Mouse (Mus musculus): ENCODE measurements at regions not wholly inside any gene's neighbourhood (a gene's known extent, or its start where the extent isn't known, plus 50 kb on each side); places are given as distances from the start of the nearest gene placed in this dataset.
"Not testable (repeated sequence)": the region's sequence is repeated elsewhere in the genome, so short reads cannot be mapped to it uniquely, and the experiment has no call there.

- DNase-seq (ENCODE audit: low spot score in 2 of 2); intact Hi-C loops (cut with DNase I): not testable (repeated sequence)
Measured at GRCm38 (mm10) chr4:145455573-145455972, 55.0 kb upstream of the Zfp990 start.

GRCm38 (mm10) chr4:145448586-145448985 lies 62.0 kb upstream of the Zfp990 start:
- DNase-seq (ENCODE audit: low spot score in 2 of 2): no peak
- intact Hi-C loops (cut with DNase I): loop anchor here (5.0 kb wide), 1 partner anchor 1479 kb away; no protein-coding TSS in a partner anchor

GRCm38 (mm10) chr4:145436718-145437117 lies 73.8 kb upstream of the Zfp990 start:
- intact Hi-C loops (cut with DNase I): loop anchor here (5.0 kb wide), 1 partner anchor 121 kb away; no protein-coding TSS in a partner anchor
- not testable (repeated sequence) for DNase-seq (ENCODE audit: low spot score in 2 of 2)

GRCm38 (mm10) chr4:145434519-145434918 lies 76.0 kb upstream of the Zfp990 start:
- intact Hi-C loops (cut with DNase I): no loop called here

GRCm38 (mm10) chr4:145434071-145434470 lies 76.5 kb upstream of the Zfp990 start:
- no peak for DNase-seq (ENCODE audit: low spot score in 2 of 2)
- intact Hi-C loops (cut with DNase I): no loop called here

More at GRCm38 (mm10) chr4:145434519-145434918, 76.0 kb upstream of the Zfp990 start:
- no peak for DNase-seq (ENCODE audit: low spot score in 2 of 2)

GRCm38 (mm10) chr4:145433235-145433634 lies 77.3 kb upstream of the Zfp990 start:
- DNase-seq (ENCODE audit: low spot score in 2 of 2); intact Hi-C loops (cut with DNase I): not testable (repeated sequence)

GRCm38 (mm10) chr4:145431910-145432765 lies 78.4 kb upstream of the Zfp990 start:
- intact Hi-C loops (cut with DNase I): loop anchor here (1.0 kb wide), 2 partner anchors 23 to 151 kb away; no protein-coding TSS in a partner anchor

GRCm38 (mm10) chr4:145417837-145418236 lies 92.7 kb upstream of the Zfp990 start:
- DNase-seq (ENCODE audit: low spot score in 2 of 2); intact Hi-C loops (cut with DNase I): not testable (repeated sequence)

More at GRCm38 (mm10) chr4:145431910-145432765, 78.4 kb upstream of the Zfp990 start:
- no peak for DNase-seq (ENCODE audit: low spot score in 2 of 2)

- no peak for DNase-seq (ENCODE audit: low spot score in 2 of 2)
- intact Hi-C loops (cut with DNase I): no loop called here
Measured at GRCm38 (mm10) chr4:145411141-145411540, 96.2 kb upstream of the Tnfrsf8 start.

- DNase-seq (ENCODE audit: low spot score in 2 of 2): no peak
- intact Hi-C loops (cut with DNase I): loop anchor here (1.0 kb wide), 1 partner anchor 22 kb away; no protein-coding TSS in a partner anchor
Measured at GRCm38 (mm10) chr4:145409796-145410475, 95.0 kb upstream of the Tnfrsf8 start.

- intact Hi-C loops (cut with DNase I); DNase-seq (ENCODE audit: low spot score in 2 of 2): not testable (repeated sequence)
Measured at GRCm38 (mm10) chr4:145406050-145406449, 91.1 kb upstream of the Tnfrsf8 start.

GRCm38 (mm10) chr4:145404230-145404629 lies 89.3 kb upstream of the Tnfrsf8 start:
- DNase-seq (ENCODE audit: low spot score in 2 of 2); intact Hi-C loops (cut with DNase I): not testable (repeated sequence)

GRCm38 (mm10) chr4:145378876-145379275 lies 63.9 kb upstream of the Tnfrsf8 start:
- intact Hi-C loops (cut with DNase I); DNase-seq (ENCODE audit: low spot score in 2 of 2): not testable (repeated sequence)

GRCm38 (mm10) chr4:145377306-145378067 lies 62.5 kb upstream of the Tnfrsf8 start:
- intact Hi-C loops (cut with DNase I); DNase-seq (ENCODE audit: low spot score in 2 of 2): not testable (repeated sequence)

GRCm38 (mm10) chr4:145369753-145370152 lies 54.8 kb upstream of the Tnfrsf8 start:
- intact Hi-C loops (cut with DNase I): no loop called here
- no peak for DNase-seq (ENCODE audit: low spot score in 2 of 2)

GRCm38 (mm10) chr4:145367274-145367822 lies 52.4 kb upstream of the Tnfrsf8 start:
- DNase-seq (ENCODE audit: low spot score in 2 of 2): no peak
- intact Hi-C loops (cut with DNase I): no loop called here

- no peak for DNase-seq (ENCODE audit: low spot score in 2 of 2)
- intact Hi-C loops (cut with DNase I): no loop called here
Measured at GRCm38 (mm10) chr4:145366301-145366700, 51.3 kb upstream of the Tnfrsf8 start.

- DNase-seq (ENCODE audit: low spot score in 2 of 2); intact Hi-C loops (cut with DNase I): not testable (repeated sequence)
Measured at GRCm38 (mm10) chr4:145365793-145366192, 50.8 kb upstream of the Tnfrsf8 start.

All from left cerebral cortex, postnatal 36 days (tissue).